Mouse (Mus musculus) liver, embryonic 14.5 days (tissue): Measurements from ENCODE around the gene Bcl7c.
A peak's percentile ranks its signal among the peaks of the same experiment; 100 is the strongest.

Experiments
- CTCF ChIP-seq: IDR thresholded peaks from 2 replicates; pipeline ENCODE4 v1.5.1; 2016; ENCODE audit warnings: antibody characterized with exemption, low read depth, control low read depth
- EP300 ChIP-seq: IDR thresholded peaks from 2 replicates; pipeline ENCODE4 v1.6.1; 2016; ENCODE audit warnings: antibody characterized with exemption, low read depth

GRCm38 (mm10) chr7:127681888-127682553 is 26.7 kb downstream of the Bcl7c start:
- TF ChIP-seq CTCF = no peak
- 0 out of 2 replicates have a peak, but pooled peaks have one; percentile 15 for TF ChIP-seq EP300
